Mouse (Mus musculus): ENCODE results near the gene Prcd. TPM values are rescaled to one million over a fixed set of nuclear protein-coding genes. Genes with fewer than 3 reads are reported as not detected.
A peak's percentile ranks its signal among the peaks of the same experiment; 100 is the strongest.
"Not testable (repeated sequence)": the region's sequence is repeated elsewhere in the genome, so short reads cannot be mapped to it uniquely, and the experiment has no call there.

Prcd gene
- polyA plus RNA-seq, 1 experiment from 2014 or later: not detected

- Histone ChIP-seq H3K4me3 (peak overlapping the region; percentile 70), H3K9me3 (replicated peaks) (no peaks in the 10 kb centered on the region), H3K9ac (peak overlapping the region; percentile 92), H3K4me2 (peak overlapping the region; percentile 91), H3K27ac (ENCODE audit: poor library complexity, severe bottlenecking) (peak overlapping the region; percentile 63; the same call in 1 of the 2 replicates), H3K27me3 (replicated peaks) (0 out of 2 replicates have a peak, but pooled peaks cover 6% of the 10 kb centered on the region), H3K4me1 (replicated peaks) (peaks cover 42% of the 10 kb centered on the region), H3K36me3 (peaks cover 38% of the 10 kb centered on the region)
- peak; percentile 88 for ATAC-seq (ENCODE audit: insufficient number of reproducible peaks, low FRiP score)
- 2% methylated on average over 45 of the region's 45 CpGs for WGBS
Measured at GRCm38 (mm10) chr11:116671112-116671844, 17.9 kb downstream of the Prcd start.

- Histone ChIP-seq H3K4me1 (replicated peaks) (peaks cover 42% of the 10 kb centered on the region), H3K9ac (peak overlapping the region; percentile 92), H3K27me3 (replicated peaks) (0 out of 2 replicates have a peak, but pooled peaks cover 6% of the 10 kb centered on the region), H3K4me2 (peak overlapping the region; percentile 91), H3K36me3 (peaks cover 44% of the 10 kb centered on the region), H3K4me3 (peak overlapping the region; percentile 70), H3K9me3 (replicated peaks) (no peaks in the 10 kb centered on the region), H3K27ac (ENCODE audit: poor library complexity, severe bottlenecking) (peak overlapping the region; percentile 63; the same call in 1 of the 2 replicates)
- ATAC-seq (ENCODE audit: insufficient number of reproducible peaks, low FRiP score): peak; percentile 26; the same call in 1 of the 2 replicates
- WGBS: under 1% methylated on average over 24 of the region's 24 CpGs
Measured at GRCm38 (mm10) chr11:116671845-116672434, 18.6 kb downstream of the Prcd start.

GRCm38 (mm10) chr11:116672595-116672994 lies 19.3 kb downstream of the Prcd start:
- no peak for ATAC-seq (ENCODE audit: insufficient number of reproducible peaks, low FRiP score)
- Histone ChIP-seq H3K9me3 (replicated peaks) (no peaks in the 10 kb centered on the region), H3K36me3 (peaks cover 50% of the 10 kb centered on the region), H3K9ac (peak overlapping the region; percentile 92), H3K27me3 (replicated peaks) (0 out of 2 replicates have a peak, but pooled peaks cover 6% of the 10 kb centered on the region), H3K4me1 (replicated peaks) (peaks cover 42% of the 10 kb centered on the region), H3K4me2 (peak overlapping the region; percentile 91), H3K4me3 (peak overlapping the region; percentile 70), H3K27ac (ENCODE audit: poor library complexity, severe bottlenecking) (0 out of 2 replicates have a peak overlapping the region, but pooled peaks have one; percentile 63)
- WGBS: 18% methylated on average over 7 of the region's 7 CpGs

GRCm38 (mm10) chr11:116673410-116673809 lies 20.1 kb downstream of the Prcd start:
- Histone ChIP-seq H3K4me2 (peak overlapping the region; percentile 91), H3K36me3 (peaks cover 54% of the 10 kb centered on the region), H3K9me3 (replicated peaks) (no peaks in the 10 kb centered on the region), H3K4me3 (peak overlapping the region; percentile 70; the same call in 1 of the 2 replicates), H3K27me3 (replicated peaks) (0 out of 2 replicates have a peak, but pooled peaks cover 6% of the 10 kb centered on the region), H3K4me1 (replicated peaks) (peaks cover 42% of the 10 kb centered on the region), H3K27ac (ENCODE audit: poor library complexity, severe bottlenecking) (no peak overlapping the region), H3K9ac (peak overlapping the region; percentile 92; the same call in 1 of the 2 replicates)
- no peak for ATAC-seq (ENCODE audit: insufficient number of reproducible peaks, low FRiP score)
- 85% methylated on average over 2 of the region's 2 CpGs for WGBS

- peaks cover 28% of the 10 kb centered on the region for H3K4me1 ChIP-seq (replicated peaks)
- H3K4me2 ChIP-seq: no peak overlapping the region
- peaks cover 64% of the 10 kb centered on the region for H3K36me3 ChIP-seq
- WGBS: 74% methylated on average over 7 of the region's 7 CpGs
- 0 out of 2 replicates have a peak overlapping the region, but pooled peaks have one; percentile 1 for H3K27ac ChIP-seq (ENCODE audit: poor library complexity, severe bottlenecking)
- H3K27me3 ChIP-seq (replicated peaks): 0 out of 2 replicates have a peak, but pooled peaks cover under 1% of the 10 kb centered on the region
- H3K4me3 ChIP-seq: no peak overlapping the region
- ATAC-seq (ENCODE audit: insufficient number of reproducible peaks, low FRiP score): no peak
- no peak overlapping the region for H3K9ac ChIP-seq
- no peaks in the 10 kb centered on the region for H3K9me3 ChIP-seq (replicated peaks)
Measured at GRCm38 (mm10) chr11:116674616-116675379, 21.5 kb downstream of the Prcd start.

GRCm38 (mm10) chr11:116675429-116675828 lies 22.1 kb downstream of the Prcd start:
- not testable (repeated sequence) for H3K4me3 ChIP-seq; ATAC-seq (ENCODE audit: insufficient number of reproducible peaks, low FRiP score); H3K27me3 ChIP-seq (replicated peaks); H3K4me2 ChIP-seq; H3K9ac ChIP-seq; H3K9me3 ChIP-seq (replicated peaks)
- H3K4me1 ChIP-seq (replicated peaks): peaks cover 28% of the 10 kb centered on the region
- 0 out of 2 replicates have a peak overlapping the region, but pooled peaks have one; percentile 1 for H3K27ac ChIP-seq (ENCODE audit: poor library complexity, severe bottlenecking)
- peaks cover 64% of the 10 kb centered on the region for H3K36me3 ChIP-seq
- 55% methylated on average over 6 of the region's 6 CpGs for WGBS

GRCm38 (mm10) chr11:116676175-116676976 lies 23.0 kb downstream of the Prcd start:
- H3K4me3 ChIP-seq: no peak overlapping the region
- peaks cover 70% of the 10 kb centered on the region for H3K36me3 ChIP-seq

GRCm38 (mm10) chr11:116677711-116678441 lies 24.5 kb downstream of the Prcd start:
- WGBS: 82% methylated on average over 8 of the region's 8 CpGs
- no peaks in the 10 kb centered on the region for H3K9me3 ChIP-seq (replicated peaks)
- no peak overlapping the region for H3K4me3 ChIP-seq
- ATAC-seq (ENCODE audit: insufficient number of reproducible peaks, low FRiP score): no peak
- no peak overlapping the region for H3K27ac ChIP-seq (ENCODE audit: poor library complexity, severe bottlenecking)
- no peak overlapping the region for H3K4me2 ChIP-seq
- peaks cover 17% of the 10 kb centered on the region for H3K4me1 ChIP-seq (replicated peaks)
- no peaks in the 10 kb centered on the region for H3K27me3 ChIP-seq (replicated peaks)
- H3K9ac ChIP-seq: no peak overlapping the region
- H3K36me3 ChIP-seq: peaks cover 80% of the 10 kb centered on the region

More at GRCm38 (mm10) chr11:116676175-116676976, 23.0 kb downstream of the Prcd start:
- Histone ChIP-seq H3K9me3 (replicated peaks) (no peaks in the 10 kb centered on the region), H3K9ac (no peak overlapping the region), H3K4me1 (replicated peaks) (peaks cover 24% of the 10 kb centered on the region), H3K4me2 (no peak overlapping the region), H3K27me3 (replicated peaks) (no peaks in the 10 kb centered on the region), H3K27ac (ENCODE audit: poor library complexity, severe bottlenecking) (no peak overlapping the region)
- no peak for ATAC-seq (ENCODE audit: insufficient number of reproducible peaks, low FRiP score)
- WGBS: 80% methylated on average over 14 of the region's 14 CpGs

GRCm38 (mm10) chr11:116679148-116679547 lies 25.8 kb downstream of the Prcd start:
- no peak overlapping the region for H3K9ac ChIP-seq
- WGBS: 85% methylated on average over 6 of the region's 6 CpGs
- peaks cover 73% of the 10 kb centered on the region for H3K36me3 ChIP-seq
- no peak overlapping the region for H3K4me2 ChIP-seq
- ATAC-seq (ENCODE audit: insufficient number of reproducible peaks, low FRiP score): no peak
- H3K27me3 ChIP-seq (replicated peaks): no peaks in the 10 kb centered on the region
- H3K4me1 ChIP-seq (replicated peaks): peaks cover 10% of the 10 kb centered on the region
- no peak overlapping the region for H3K4me3 ChIP-seq
- H3K27ac ChIP-seq (ENCODE audit: poor library complexity, severe bottlenecking): no peak overlapping the region
- no peaks in the 10 kb centered on the region for H3K9me3 ChIP-seq (replicated peaks)

All from heart, embryonic 12.5 days (tissue).